18 mouse cellular contexts compared by ENCODE assay signal in the genomic region with DNA sequence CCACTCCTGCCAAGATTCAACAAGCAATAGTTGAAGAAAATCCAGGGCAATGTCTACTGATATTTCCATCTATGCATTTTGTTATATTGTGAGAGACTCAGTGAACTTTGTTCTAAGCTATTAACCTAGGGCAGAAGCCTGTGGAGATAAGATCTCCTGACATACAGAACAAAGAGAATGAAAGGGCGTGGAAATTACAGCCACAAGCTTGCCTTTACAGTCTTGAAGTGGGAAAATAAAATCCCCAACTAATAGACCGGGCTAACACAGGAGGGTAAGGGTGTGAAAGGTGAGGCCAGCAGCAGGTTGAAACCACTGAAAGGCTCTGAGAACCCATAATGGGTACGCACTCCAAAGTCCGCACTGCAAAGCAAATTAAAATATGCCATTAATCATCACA.
DNase-seq lines count a peak whose midpoint lies in the region; ATAC-seq lines count a peak whose summit lies in the region.
"Had no signal": no experiment of that assay in that cellular context is flagged by ENCODE, and none has a peak within 500 bp of the region (broad histone marks: within the 10 kb centered on the region; RNA-seq: fewer than 3 reads in every experiment).

No protein-coding gene starts in this region.

- WGBS in intestine, embryonic 16.5 days, result 59% methylated on average over 4 of the region's 4 CpGs

- no peaks in the 10 kb centered on the region for H3K4me1 ChIP-seq in intestine, embryonic 16.5 days (ENCODE audit: control insufficient read depth, insufficient read depth, low read length)
- H3K4me1 ChIP-seq: embryonic facial prominence, embryonic 13.5 days; hindbrain, embryonic 13.5 days had no signal

- H3K36me3 ChIP-seq in intestine, embryonic 16.5 days (ENCODE audit: control insufficient read depth, insufficient read depth, low read length), result no peaks in the 10 kb centered on the region
- H3K36me3 ChIP-seq: embryonic facial prominence, embryonic 13.5 days; hindbrain, embryonic 13.5 days had no signal

- no peak overlapping the region for H3K4me3 ChIP-seq in intestine, embryonic 16.5 days (ENCODE audit: low read length)
- H3K4me3 ChIP-seq: embryonic facial prominence, embryonic 13.5 days; forebrain, embryonic 13.5 days; hindbrain, embryonic 13.5 days had no signal

- no peak overlapping the region for H3K9ac ChIP-seq in intestine, embryonic 16.5 days (ENCODE audit: low read depth, low read length)
- H3K9ac ChIP-seq: embryonic facial prominence, embryonic 13.5 days; forebrain, embryonic 13.5 days; forebrain, postnatal 0 days; hindbrain, embryonic 13.5 days had no signal

- DNase-seq in testis, postnatal 10 days (ENCODE audit: low spot score), result peak; percentile 5
- no peak for DNase-seq in testis, postnatal 14 days (ENCODE audit: low spot score)
- DNase-seq in induced T-regulatory cell, adult 2 months (ENCODE audit: low read depth), result peak; percentile 15
- no peak for DNase-seq in thymus, postnatal 10 days (ENCODE audit: low spot score in 2 of 2)
- DNase-seq: adrenal gland, postnatal 14 days; cerebellum, adult 8-10 months; cerebellum, postnatal 25 days; forebrain, postnatal 0 days; gastrocnemius, postnatal 14 days; heart, postnatal 14 days; kidney, adult 2 months had no signal

- no peaks in the 10 kb centered on the region for H3K9me3 ChIP-seq in intestine, embryonic 16.5 days (ENCODE audit: control insufficient read depth, low read length)
- H3K9me3 ChIP-seq: embryonic facial prominence, embryonic 13.5 days; forebrain, embryonic 13.5 days; hindbrain, embryonic 13.5 days had no signal

- H3K27me3 ChIP-seq in intestine, embryonic 16.5 days (replicated peaks; ENCODE audit: control insufficient read depth, insufficient read depth, low read length), result no peaks in the 10 kb centered on the region
- H3K27me3 ChIP-seq: forebrain, embryonic 13.5 days; hindbrain, embryonic 13.5 days had no signal

- ATAC-seq in intestine, embryonic 16.5 days, result peak; percentile 97
- ATAC-seq in cerebellum, adult (ENCODE audit: insufficient number of reproducible peaks, low FRiP score, low TSS enrichment), result no peak
- ATAC-seq in erythroblast, adult 5-6 weeks (replicated peaks; ENCODE audit: low FRiP score, poor library complexity, severe bottlenecking), result no peak
- ATAC-seq: forebrain, embryonic 13.5 days; forebrain, postnatal 0 days; hindbrain, postnatal 0 days had no signal

- no peak overlapping the region for H3K4me2 ChIP-seq in intestine, embryonic 16.5 days (ENCODE audit: low read depth, low read length)
- H3K4me2 ChIP-seq: embryonic facial prominence, embryonic 13.5 days; forebrain, embryonic 13.5 days; hindbrain, embryonic 13.5 days had no signal

- no peak overlapping the region for H3K27ac ChIP-seq in intestine, embryonic 16.5 days (ENCODE audit: low read length)
- H3K27ac ChIP-seq: embryonic facial prominence, embryonic 13.5 days; forebrain, embryonic 13.5 days; hindbrain, embryonic 13.5 days; hindbrain, postnatal 0 days had no signal

Comparison
In these comparisons a context has a peak if more than half of its experiments do, and no peak if none do; other contexts are left out.
1. DNase-seq: peak in testis, postnatal 10 days (single experiment) and induced T-regulatory cell, adult 2 months (single experiment); none in testis, postnatal 14 days (single experiment) and thymus, postnatal 10 days (0 of 2).